Mouse (Mus musculus) adrenal gland, adult (tissue): Measurements from ENCODE around the gene Dbndd1.
"Not testable (repeated sequence)": the region's sequence is repeated elsewhere in the genome, so short reads cannot be mapped to it uniquely, and the experiment has no call there.

Experiments
- DNase-seq, 2 experiments: peaks; one replicate each; pipeline ENCODE4 v3.0.0; 2022 to 2023; ENCODE audit warnings: low spot score in 1 of 2; ENCODE audit not compliant: inconsistent age in 2 of 2

The Dbndd1 gene

GRCm38 (mm10) chr8:123514781-123515539 lies at the start of gene Dbndd1:
Dbndd1 (minus strand) TSS chr8:123515463.
- DNase-seq: peak; percentile 44 to 65

- DNase-seq: not testable (repeated sequence)
Measured at GRCm38 (mm10) chr8:123564221-123564620, 49.0 kb upstream of the Dbndd1 start.

- DNase-seq: peak; percentile 29 to 69
Measured at GRCm38 (mm10) chr8:123537641-123538040, 22.4 kb upstream of the Dbndd1 start.

- DNase-seq: peak; percentile 2 to 15
Measured at GRCm38 (mm10) chr8:123536990-123537380, 21.7 kb upstream of the Dbndd1 start.

- DNase-seq: peak; percentile 1 to 19
Measured at GRCm38 (mm10) chr8:123536242-123536989, 21.2 kb upstream of the Dbndd1 start.

- DNase-seq: no peak
Measured at GRCm38 (mm10) chr8:123527720-123528489, 12.6 kb upstream of the Dbndd1 start.

GRCm38 (mm10) chr8:123520048-123520447 lies 4.8 kb upstream of the Dbndd1 start:
- DNase-seq: not testable (repeated sequence)

- peak; percentile 91 to 95 for DNase-seq
Measured at GRCm38 (mm10) chr8:123518667-123519066, 3.4 kb upstream of the Dbndd1 start, which contains the start of gene Gas8. Gas8 (plus strand) TSS chr8:123518834.

GRCm38 (mm10) chr8:123518172-123518571 lies 2.9 kb upstream of the Dbndd1 start:
- no peak for DNase-seq

- DNase-seq: peak; percentile 89 to 95
Measured at GRCm38 (mm10) chr8:123516596-123516995, 1.3 kb upstream of the Dbndd1 start.

- DNase-seq: peak; percentile 22 to 44
Measured at GRCm38 (mm10) chr8:123515540-123515897, 256 bp upstream of the Dbndd1 start.

GRCm38 (mm10) chr8:123514136-123514535 lies 1.1 kb downstream of the Dbndd1 start:
- DNase-seq: peak in 1 of 2 experiments; percentile 49

- DNase-seq: no peak
Measured at GRCm38 (mm10) chr8:123510819-123511218, 4.4 kb downstream of the Dbndd1 start.

GRCm38 (mm10) chr8:123507153-123507552 lies 8.1 kb downstream of the Dbndd1 start:
- no peak for DNase-seq

GRCm38 (mm10) chr8:123505695-123506094 lies 9.6 kb downstream of the Dbndd1 start:
- no peak for DNase-seq

- no peak for DNase-seq
Measured at GRCm38 (mm10) chr8:123505267-123505666, 10.0 kb downstream of the Dbndd1 start.

- DNase-seq: no peak
Measured at GRCm38 (mm10) chr8:123504591-123505195, 10.6 kb downstream of the Dbndd1 start.

- no peak for DNase-seq
Measured at GRCm38 (mm10) chr8:123503801-123504467, 11.3 kb downstream of the Dbndd1 start.

GRCm38 (mm10) chr8:123502192-123502591 lies 13.1 kb downstream of the Dbndd1 start:
- no peak for DNase-seq

GRCm38 (mm10) chr8:123499556-123499955 lies 15.7 kb downstream of the Dbndd1 start:
- DNase-seq: no peak
